Mouse (Mus musculus): ENCODE results near the gene Nop16. TPM values are rescaled to one million over a fixed set of nuclear protein-coding genes. Genes with fewer than 3 reads are reported as not detected.

The Nop16 gene
- polyA plus RNA-seq, 1 experiment: not detected

DNA sequence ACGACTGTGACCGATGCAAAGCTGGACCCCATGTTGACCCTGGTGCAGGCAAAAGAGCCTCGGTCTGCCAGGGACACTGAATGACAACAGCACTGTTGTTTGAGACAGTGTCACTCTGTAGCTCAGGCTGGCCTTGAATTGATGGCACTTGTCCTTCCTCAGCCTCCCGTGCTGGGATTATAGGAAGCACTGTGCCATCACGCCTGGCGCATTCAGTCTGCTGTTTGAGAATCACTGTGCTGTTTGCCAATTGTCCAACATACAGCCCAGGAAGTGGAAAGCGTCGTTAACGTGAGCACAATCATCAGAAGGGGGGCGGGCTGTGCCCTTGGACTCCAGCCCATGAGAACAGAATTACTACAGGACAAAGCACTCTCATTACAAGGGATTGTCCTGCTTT, 7.8 kb downstream of the Nop16 start:
- H3K27ac ChIP-seq (ENCODE audit: insufficient read depth, low read depth, low read length): no peak overlapping the region
- no peaks in the 10 kb centered on the region for H3K4me1 ChIP-seq (ENCODE audit: control insufficient read depth, insufficient read depth, low read length)
- 31% methylated on average over 10 of the region's 10 CpGs for WGBS
- TF ChIP-seq CTCF (IDR thresholded peaks at IDR 0.05; ENCODE audit: insufficient read depth, low read depth, low read length) (no peak), POLR2A (IDR thresholded peaks at IDR 0.05; ENCODE audit: insufficient read depth, low read depth, low read length) (no peak)
- H3K4me3 ChIP-seq (ENCODE audit: insufficient read depth, low read depth, low read length): no peak overlapping the region

DNA sequence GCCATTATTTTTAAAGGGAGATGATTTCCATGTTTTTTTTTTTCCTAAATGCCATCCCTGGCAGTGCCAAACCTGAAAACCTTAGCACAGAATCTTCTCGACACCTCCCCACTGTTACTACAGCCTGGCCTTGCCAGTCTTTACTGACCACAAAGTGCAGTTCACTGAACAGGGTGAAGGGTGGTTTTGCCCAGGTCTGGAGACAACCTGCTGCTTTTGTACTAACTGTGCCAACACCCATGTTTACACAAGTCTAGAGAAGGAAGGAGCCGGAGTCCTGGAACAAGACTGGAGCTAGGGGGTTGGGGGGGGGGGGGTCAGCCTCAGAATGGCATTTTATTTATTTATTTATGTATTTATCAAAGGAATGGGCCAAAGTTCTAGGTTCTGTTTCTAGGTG, 8.5 kb downstream of the Nop16 start:
- 75% methylated on average over 2 of the region's 2 CpGs for WGBS
- TF ChIP-seq POLR2A (IDR thresholded peaks at IDR 0.05; ENCODE audit: insufficient read depth, low read depth, low read length): no peak
- TF ChIP-seq CTCF (IDR thresholded peaks at IDR 0.05; ENCODE audit: insufficient read depth, low read depth, low read length): no peak
- no peak overlapping the region for H3K27ac ChIP-seq (ENCODE audit: insufficient read depth, low read depth, low read length)
- no peaks in the 10 kb centered on the region for H3K4me1 ChIP-seq (ENCODE audit: control insufficient read depth, insufficient read depth, low read length)
- no peak overlapping the region for H3K4me3 ChIP-seq (ENCODE audit: insufficient read depth, low read depth, low read length)

DNA sequence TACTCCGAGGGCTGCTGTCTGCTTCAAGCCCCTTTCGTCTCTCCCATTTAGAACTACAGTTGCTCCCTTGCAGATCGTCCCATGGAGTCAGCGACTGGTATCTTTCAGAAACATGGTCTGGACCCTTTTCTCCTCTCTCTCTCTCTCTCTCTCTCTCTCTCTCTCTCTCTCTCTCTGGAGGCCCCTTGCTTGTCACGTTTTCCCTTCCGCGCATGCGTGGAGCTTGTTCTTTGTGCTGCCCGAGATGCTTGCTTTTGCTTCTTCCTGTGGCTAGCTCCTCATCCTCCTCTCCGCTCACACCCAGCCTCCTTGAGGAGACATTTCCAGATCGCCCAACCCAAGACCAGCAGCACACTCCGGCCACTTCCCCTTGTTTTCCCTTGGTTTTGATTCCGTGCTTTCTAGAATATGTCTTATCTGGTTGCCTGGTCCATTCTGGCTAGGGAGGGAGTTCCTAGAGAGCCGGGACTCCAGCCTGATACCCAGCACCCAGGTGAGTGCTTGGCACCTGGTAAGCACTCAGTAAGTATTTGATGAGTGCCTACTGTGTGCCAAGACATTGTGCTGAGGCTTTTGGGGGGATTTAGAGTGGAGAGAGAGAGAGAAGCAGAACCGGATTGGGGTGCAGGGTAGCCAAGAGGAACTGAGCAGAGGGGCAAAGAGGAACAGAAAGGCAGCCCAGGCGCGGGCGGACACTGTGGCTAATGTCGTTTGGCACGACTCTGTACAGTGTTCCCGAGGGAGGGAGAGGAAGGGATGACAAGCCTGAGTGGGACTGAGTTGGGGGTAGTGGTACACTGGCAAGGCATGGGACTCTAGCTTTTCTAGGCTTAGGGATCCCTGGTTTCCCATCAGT, 12.0 kb downstream of the Nop16 start:
- TF ChIP-seq CTCF (IDR thresholded peaks at IDR 0.05; ENCODE audit: insufficient read depth, low read depth, low read length): no peak
- TF ChIP-seq POLR2A (IDR thresholded peaks at IDR 0.05; ENCODE audit: insufficient read depth, low read depth, low read length): no peak
- Histone ChIP-seq H3K27ac (ENCODE audit: insufficient read depth, low read depth, low read length) (no peak overlapping the region), H3K4me3 (ENCODE audit: insufficient read depth, low read depth, low read length) (no peak overlapping the region), H3K4me1 (ENCODE audit: control insufficient read depth, insufficient read depth, low read length) (peaks cover 4% of the 10 kb centered on the region)
- WGBS: 82% methylated on average over 21 of the region's 21 CpGs

DNA sequence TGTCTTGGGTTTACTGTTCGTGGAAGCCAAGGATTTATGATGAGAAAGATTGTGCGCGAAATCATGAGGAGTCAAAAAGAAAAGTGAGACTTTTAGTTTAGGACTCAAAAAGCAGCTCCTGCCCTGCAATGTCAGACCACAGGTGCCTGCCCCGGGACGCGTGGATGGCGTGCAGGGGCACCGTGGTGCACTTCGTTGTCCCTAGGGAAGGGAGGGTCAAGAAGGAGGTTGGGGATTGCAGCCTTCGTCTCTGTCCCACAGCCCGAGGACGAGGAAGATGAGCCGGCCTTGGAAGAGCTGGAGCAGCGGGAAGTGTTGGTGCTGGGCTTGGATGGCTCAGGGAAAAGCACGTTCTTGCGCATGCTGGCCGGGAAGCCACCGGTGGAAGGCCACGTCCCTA, 14.4 kb downstream of the Nop16 start:
- H3K27ac ChIP-seq (ENCODE audit: insufficient read depth, low read depth, low read length): no peak overlapping the region

DNA sequence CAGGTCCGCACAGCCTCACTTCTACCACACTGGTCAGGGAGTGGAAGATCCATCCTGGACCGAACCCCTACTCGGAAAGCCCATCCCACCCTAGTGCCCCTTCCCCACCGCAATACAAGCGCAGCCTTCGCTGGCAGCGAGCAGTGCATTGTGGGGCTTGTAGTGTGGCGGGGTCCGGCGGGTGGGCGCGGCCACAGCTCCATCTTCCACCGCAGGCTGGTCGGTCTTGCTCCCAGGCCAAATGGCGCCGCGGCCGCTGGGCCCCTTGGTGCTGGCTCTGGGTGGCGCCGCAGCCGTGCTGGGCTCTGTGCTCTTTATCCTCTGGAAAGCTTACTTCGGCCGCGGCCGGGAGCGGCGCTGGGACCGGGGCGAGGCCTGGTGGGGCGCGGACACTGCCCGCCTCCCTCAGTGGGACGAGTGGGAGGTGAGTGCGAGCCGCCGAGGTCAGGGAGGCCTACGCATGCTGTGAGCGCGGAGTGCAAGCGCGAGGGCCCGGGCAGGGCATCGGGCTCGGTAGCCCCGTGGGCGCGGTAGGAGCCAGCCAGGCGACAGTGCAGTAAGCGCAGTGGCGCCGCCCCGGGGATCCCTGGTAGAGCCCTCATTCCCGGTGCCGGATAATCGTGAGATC, 14.9 kb downstream of the Nop16 start, which contains the start of gene Arl10:
TSS of gene Arl10 (plus strand) at position 162 of the 628 bp plus-strand sequence.
- Histone ChIP-seq H3K27ac (ENCODE audit: insufficient read depth, low read depth, low read length) (no peak within 1 kb of the TSS), H3K4me1 (ENCODE audit: control insufficient read depth, insufficient read depth, low read length) (peaks cover 4% of the 10 kb centered on the region), H3K4me3 (ENCODE audit: insufficient read depth, low read depth, low read length) (peak within 1 kb of the TSS; percentile 79)
- WGBS: under 1% methylated on average over 55 of the region's 55 CpGs
- TF ChIP-seq CTCF (IDR thresholded peaks at IDR 0.05; ENCODE audit: insufficient read depth, low read depth, low read length): no peak
- TF ChIP-seq POLR2A (IDR thresholded peaks at IDR 0.05; ENCODE audit: insufficient read depth, low read depth, low read length): 0 out of 2 replicates have a peak, but pooled peaks have one; percentile 43

More for the DNA sequence above, 14.4 kb downstream of the Nop16 start:
- no peak for TF ChIP-seq CTCF (IDR thresholded peaks at IDR 0.05; ENCODE audit: insufficient read depth, low read depth, low read length)
- Histone ChIP-seq H3K4me1 (ENCODE audit: control insufficient read depth, insufficient read depth, low read length) (peaks cover 4% of the 10 kb centered on the region), H3K4me3 (ENCODE audit: insufficient read depth, low read depth, low read length) (peak overlapping the region; percentile 79)
- 2% methylated on average over 19 of the region's 19 CpGs for WGBS

DNA sequence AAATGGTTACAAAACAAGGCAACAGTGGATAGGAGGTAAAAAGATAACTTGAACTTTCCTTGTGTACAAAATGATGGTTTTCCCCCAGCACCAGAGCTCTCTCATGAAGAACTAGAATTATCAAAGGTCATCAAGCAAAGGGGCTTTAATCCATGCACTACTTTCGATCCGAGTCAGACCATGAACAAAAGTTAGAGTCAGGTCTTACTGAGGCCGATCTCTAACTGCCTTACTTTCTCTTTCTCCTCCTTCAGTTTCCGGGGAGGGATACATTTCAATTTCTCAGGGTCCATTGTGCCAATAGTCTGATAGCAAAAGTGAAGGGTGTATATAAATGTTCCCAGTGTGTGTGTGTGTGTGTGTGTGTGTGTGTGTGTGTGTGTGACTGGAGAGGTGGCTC, 17.3 kb downstream of the Nop16 start:
- H3K4me1 ChIP-seq (ENCODE audit: control insufficient read depth, insufficient read depth, low read length): peaks cover 4% of the 10 kb centered on the region
- no peak overlapping the region for H3K27ac ChIP-seq (ENCODE audit: insufficient read depth, low read depth, low read length)
- no peak overlapping the region for H3K4me3 ChIP-seq (ENCODE audit: insufficient read depth, low read depth, low read length)
- 74% methylated on average over 4 of the region's 4 CpGs for WGBS
- TF ChIP-seq CTCF (IDR thresholded peaks at IDR 0.05; ENCODE audit: insufficient read depth, low read depth, low read length): no peak

DNA sequence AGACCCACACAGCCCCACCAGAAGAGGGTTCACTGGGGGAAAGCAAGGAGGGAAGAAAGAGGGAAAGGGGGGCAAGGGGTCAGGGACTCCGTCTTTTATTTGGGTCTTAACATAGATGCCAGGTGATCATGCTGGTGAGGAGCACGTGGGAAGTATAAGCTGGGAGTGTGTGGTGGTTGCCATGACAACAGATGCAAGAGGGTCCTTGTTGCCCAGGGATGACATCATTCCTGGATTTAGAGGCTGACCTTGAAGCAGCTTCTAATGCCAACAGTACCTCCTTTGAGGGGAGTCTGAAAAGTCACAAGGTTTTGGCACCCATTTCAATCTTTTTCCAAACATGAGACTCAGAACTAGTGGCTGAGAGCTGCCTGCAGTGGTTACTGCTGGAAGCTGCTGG, 18.3 kb downstream of the Nop16 start:
- no peak overlapping the region for H3K4me3 ChIP-seq (ENCODE audit: insufficient read depth, low read depth, low read length)
- 17% methylated on average over 2 of the region's 2 CpGs for WGBS
- TF ChIP-seq POLR2A (IDR thresholded peaks at IDR 0.05; ENCODE audit: insufficient read depth, low read depth, low read length) (no peak), CTCF (IDR thresholded peaks at IDR 0.05; ENCODE audit: insufficient read depth, low read depth, low read length) (no peak)
- peaks cover 4% of the 10 kb centered on the region for H3K4me1 ChIP-seq (ENCODE audit: control insufficient read depth, insufficient read depth, low read length)
- H3K27ac ChIP-seq (ENCODE audit: insufficient read depth, low read depth, low read length): no peak overlapping the region

DNA sequence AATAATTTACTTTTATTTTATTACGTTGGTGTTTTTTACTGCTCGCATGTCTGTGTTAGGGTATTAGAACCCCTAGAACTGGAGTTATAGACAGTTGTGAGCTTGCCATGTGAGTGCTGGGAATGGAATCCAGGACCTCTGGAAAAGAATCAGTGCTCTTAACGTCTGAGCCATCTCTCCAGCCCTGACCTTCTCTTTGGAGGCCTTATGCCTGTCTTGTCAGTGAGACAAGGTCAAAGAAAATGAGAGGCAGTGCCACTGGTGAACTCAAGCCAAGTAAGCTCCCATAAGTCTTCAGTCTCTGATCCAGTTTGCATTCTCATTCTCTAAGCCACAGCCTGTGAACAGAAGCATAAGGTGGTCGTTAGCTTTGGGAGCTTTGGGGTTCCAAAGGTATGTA, 19.2 kb downstream of the Nop16 start:
- TF ChIP-seq CTCF (IDR thresholded peaks at IDR 0.05; ENCODE audit: insufficient read depth, low read depth, low read length) (no peak), POLR2A (IDR thresholded peaks at IDR 0.05; ENCODE audit: insufficient read depth, low read depth, low read length) (no peak)
- H3K27ac ChIP-seq (ENCODE audit: insufficient read depth, low read depth, low read length): no peak overlapping the region
- WGBS: 73% methylated on average over 4 of the region's 4 CpGs
- no peak overlapping the region for H3K4me3 ChIP-seq (ENCODE audit: insufficient read depth, low read depth, low read length)
- peaks cover 3% of the 10 kb centered on the region for H3K4me1 ChIP-seq (ENCODE audit: control insufficient read depth, insufficient read depth, low read length)

DNA sequence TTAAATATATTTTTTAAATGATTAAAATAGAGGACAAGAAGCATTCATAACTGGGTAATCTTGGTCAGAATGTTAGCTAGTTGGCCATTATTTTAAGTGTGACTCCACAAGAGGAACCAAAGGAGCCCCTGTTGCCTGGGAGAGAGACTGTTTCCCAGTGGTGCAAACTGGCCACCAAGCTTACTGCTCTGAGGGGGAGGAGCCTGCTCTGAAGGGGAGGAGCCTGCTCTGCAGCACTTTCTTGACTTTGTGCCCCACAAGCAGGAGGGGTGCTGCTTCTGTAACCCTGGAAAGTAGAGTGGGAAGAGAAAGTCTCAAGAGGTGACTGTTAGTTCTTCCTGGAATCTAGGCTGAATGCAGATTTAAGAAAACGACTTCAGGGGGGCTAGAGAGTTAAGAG, 20.6 kb downstream of the Nop16 start:
- Histone ChIP-seq H3K4me1 (ENCODE audit: control insufficient read depth, insufficient read depth, low read length) (0 out of 2 replicates have a peak, but pooled peaks cover 3% of the 10 kb centered on the region), H3K27ac (ENCODE audit: insufficient read depth, low read depth, low read length) (no peak overlapping the region), H3K4me3 (ENCODE audit: insufficient read depth, low read depth, low read length) (no peak overlapping the region)
- 53% methylated on average over 1 of the region's 1 CpGs for WGBS
- TF ChIP-seq POLR2A (IDR thresholded peaks at IDR 0.05; ENCODE audit: insufficient read depth, low read depth, low read length): no peak
- TF ChIP-seq CTCF (IDR thresholded peaks at IDR 0.05; ENCODE audit: insufficient read depth, low read depth, low read length): no peak

Data from olfactory bulb, adult 2 months (tissue).